Mouse (Mus musculus): ENCODE results near the gene Cdkl2.
A peak's percentile ranks its signal among the peaks of the same experiment; 100 is the strongest.

Cdkl2 gene

DNA sequence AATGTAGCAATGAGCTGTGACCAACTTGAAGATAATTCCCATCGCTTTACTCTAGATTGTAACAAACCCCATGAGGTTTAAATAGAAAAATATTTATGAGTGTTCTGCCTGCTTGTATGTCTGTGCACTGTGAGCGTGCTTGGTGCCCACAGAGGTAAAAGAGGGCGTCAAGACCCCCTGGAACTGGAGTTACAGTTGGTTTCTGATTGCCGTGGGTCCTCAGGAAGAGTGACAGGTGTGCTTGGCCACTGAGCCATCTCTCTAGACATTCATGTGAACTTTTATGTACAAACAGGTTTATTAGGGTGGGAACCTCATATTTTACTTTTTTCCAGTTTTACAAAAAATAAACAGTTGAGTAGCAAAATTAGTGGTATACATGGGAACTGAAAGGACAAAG lies at the start of gene Cdkl2:
Cdkl2 (minus strand) TSS at position 101 of the 400 bp plus-strand sequence.
- DNase-seq (ENCODE audit: low spot score in 2 of 2) = no peak

- DNase-seq (ENCODE audit: low spot score in 2 of 2) = no peak
These were observed 43.8 kb upstream of the Cdkl2 start for GRCm38 (mm10) chr5:92087469-92087868.

GRCm38 (mm10) chr5:92085821-92086550 lies 42.3 kb upstream of the Cdkl2 start:
- no peak for DNase-seq (ENCODE audit: low spot score in 2 of 2)

GRCm38 (mm10) chr5:92085246-92085645 lies 41.6 kb upstream of the Cdkl2 start:
- DNase-seq (ENCODE audit: low spot score in 2 of 2) = no peak

- DNase-seq (ENCODE audit: low spot score in 2 of 2) = peak; percentile 86 to 97
These were observed 39.8 kb upstream of the Cdkl2 start, which contains the start of gene G3bp2 for GRCm38 (mm10) chr5:92083417-92084038. Gene G3bp2 (minus strand): TSS chr5:92083719.

GRCm38 (mm10) chr5:92082821-92083401 lies 39.2 kb upstream of the Cdkl2 start:
- DNase-seq (ENCODE audit: low spot score in 2 of 2) = peak in 1 of 2 experiments; percentile 63

DNA sequence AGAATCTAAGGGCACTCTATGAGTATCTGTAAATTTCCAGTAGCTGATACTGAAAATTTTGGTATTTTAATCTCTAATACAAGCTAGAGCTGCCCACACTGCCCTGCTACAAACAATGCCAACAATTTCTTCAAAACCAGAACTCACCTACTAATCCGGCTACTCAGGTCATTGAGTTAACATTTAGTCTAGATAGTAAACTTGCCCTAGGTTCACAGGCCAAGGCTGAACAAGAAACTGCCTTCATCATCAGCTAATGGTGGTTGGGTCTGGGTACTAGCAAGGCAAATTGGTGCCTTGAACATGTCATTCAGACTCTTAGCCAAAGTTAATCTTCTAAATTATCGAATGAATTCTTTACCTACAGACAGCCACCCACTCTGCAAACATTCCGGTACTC lies 37.6 kb upstream of the Cdkl2 start:
- DNase-seq (ENCODE audit: low spot score in 2 of 2) = no peak

DNA sequence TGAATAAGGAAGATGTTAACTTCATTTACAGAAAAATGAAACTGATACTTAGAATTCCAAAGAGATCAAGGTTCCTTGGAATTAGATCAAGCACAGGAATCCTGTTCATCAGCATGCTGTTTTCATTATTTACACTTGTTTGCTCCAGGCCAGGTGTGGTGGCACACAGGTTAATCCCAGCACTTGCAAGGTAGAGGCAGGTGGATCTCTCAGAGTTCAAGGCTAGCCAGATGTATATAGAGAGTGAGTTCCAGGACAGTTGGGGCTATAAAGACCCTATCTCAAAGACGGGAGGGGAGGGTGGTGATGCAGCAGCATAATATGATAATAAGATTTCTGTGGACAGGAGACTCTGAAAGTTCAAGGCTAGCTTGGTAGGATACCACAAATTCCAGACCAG lies 36.7 kb upstream of the Cdkl2 start:
- no peak for DNase-seq (ENCODE audit: low spot score in 2 of 2)

- DNase-seq (ENCODE audit: low spot score in 2 of 2) = no peak
These were observed 35.6 kb upstream of the Cdkl2 start for GRCm38 (mm10) chr5:92079304-92079703.

DNA sequence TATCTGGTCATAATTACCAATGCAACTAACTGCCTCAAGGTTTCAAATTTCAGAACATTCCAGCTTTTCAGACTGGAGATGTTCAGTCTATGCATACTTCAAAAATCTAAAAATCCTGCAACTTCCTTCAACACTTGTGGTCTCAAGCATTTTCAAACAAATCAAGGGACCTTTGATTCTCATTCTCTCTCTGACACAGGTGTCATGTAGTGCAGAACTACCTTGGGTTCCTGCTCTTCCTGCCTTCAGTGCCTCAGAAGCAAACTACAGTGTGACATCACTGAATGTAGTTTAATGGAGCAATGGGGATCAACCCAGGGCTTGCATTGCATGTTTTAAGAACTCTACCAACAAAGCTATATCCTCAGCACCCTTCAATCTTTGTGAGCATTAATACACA lies 35.1 kb upstream of the Cdkl2 start:
- DNase-seq (ENCODE audit: low spot score in 2 of 2) = no peak

DNA sequence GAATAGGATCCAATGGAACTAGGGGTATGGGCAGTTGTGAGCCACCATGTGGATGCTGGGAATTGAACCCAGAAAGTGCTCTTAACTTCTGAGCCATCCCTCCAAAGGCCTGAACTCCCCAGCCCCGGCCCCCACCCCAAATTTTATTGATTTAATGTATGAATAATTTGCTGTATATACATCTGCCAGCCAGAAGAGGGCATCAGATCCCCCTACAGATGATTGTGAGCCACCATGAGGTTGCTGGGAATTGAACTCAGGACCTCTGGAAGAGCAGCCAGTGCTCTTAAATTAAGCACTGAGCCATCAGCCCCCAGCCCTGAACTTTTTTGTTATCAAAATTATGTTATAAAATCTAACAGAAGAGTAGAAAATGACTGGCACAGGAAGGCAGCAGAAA lies 32.6 kb upstream of the Cdkl2 start:
- DNase-seq (ENCODE audit: low spot score in 2 of 2) = no peak

DNA sequence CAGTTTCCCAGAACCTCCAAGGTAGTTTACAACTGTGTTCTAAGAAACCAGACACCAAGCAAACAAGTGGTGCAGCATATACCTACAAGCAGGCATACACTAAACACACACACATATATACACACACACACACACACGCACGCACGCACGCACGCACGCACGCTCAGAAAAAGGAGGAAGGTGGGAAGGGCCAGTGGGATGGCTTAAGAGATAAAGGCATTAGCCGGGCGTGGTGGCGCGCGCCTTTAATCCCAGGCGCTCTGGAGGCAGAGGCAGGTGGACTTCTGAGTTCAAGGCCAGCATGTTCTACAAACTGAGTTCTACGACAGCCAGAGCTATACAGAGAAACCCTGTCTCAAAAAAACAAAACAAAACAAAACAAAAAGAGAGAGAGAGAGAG lies 30.4 kb upstream of the Cdkl2 start:
- DNase-seq (ENCODE audit: low spot score in 2 of 2) = no peak

DNA sequence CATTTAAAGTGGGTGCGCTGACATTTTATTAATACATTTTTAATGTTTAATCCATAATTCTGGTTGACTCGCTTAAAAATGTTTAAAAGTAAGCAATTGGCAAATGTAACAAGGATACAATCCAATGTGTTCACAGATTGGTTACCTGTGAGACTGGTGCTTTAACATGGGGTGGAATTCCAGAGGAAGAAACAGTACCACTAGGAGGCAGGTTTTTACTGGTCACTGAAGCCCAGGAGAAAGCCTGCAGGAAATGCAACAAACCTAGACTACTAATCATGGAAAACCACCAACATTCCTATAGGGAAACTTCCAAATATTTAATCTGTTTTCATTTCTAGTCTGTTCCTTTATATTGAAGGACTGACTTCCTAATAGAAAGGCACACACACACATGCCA lies 19.5 kb upstream of the Cdkl2 start:
- DNase-seq (ENCODE audit: low spot score in 2 of 2) = no peak

DNA sequence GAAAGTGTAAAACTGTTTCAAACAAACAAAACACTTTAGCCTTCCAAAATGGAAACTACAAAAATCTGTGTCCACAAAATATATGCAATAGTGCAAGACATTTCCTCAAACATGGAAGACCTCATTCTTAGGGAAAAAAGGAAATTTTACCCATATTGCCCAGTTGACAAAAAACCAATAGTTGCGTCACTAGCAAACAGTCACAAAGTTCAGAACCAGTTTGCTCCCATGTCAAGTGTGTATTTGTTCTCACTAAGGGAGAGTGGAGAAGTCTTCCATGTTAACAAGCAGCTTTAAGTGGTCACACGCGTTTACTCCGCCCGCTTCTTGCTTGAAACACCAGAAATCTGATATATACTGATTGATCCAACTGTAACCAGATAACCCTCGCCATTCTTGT lies 9.2 kb upstream of the Cdkl2 start:
- no peak for DNase-seq (ENCODE audit: low spot score in 2 of 2)

- DNase-seq (ENCODE audit: low spot score in 2 of 2) = no peak
These were observed 6.7 kb upstream of the Cdkl2 start for GRCm38 (mm10) chr5:92050419-92050818.

DNA sequence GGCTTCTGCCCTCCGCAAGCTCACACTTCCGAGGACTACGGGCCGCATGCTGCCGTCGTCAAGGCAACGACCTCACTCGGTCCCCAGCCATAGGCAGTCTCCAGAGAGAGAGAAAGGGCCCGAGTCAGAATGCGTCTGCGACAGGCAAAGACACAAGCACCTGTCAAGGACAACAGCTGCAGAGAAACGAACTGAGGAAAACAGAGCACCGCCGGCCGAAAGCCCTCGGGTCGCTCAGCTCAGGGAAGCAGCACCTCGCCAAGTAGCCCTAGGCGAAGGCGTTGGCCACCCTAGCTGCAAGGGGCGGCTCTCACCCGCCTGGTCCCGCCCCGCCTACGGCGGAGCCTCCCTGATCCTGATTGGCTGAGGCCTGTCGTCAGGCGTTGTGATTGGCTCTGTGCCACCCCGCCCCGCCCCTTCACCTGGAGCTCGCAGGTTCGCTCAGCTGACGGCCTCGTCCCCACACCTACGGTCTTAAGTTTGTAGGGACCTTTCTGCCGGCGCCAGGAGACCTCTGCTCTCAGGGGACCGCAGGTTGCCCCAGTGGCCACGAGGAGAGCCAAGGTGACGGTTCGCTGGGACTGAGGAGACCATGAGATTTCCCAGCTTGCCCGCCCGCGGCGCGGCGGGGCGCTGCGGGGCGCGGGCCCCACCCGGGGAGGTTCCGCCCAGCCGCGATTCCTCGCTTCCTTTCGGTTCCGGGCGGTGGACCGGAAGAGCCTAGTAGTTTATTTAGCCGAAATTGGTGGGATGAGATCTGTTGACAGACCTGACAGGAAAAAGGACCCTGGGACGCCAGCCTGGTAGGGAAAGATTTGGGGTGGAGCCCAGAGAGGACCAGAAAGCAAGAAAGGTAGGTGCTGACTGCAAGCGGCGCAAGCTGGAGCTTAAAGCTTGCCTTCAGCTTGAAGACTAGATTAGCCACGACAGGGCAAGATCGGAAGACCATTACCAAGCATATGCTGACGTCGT lies 1.0 kb downstream of the Cdkl2 start:
- DNase-seq (ENCODE audit: low spot score in 2 of 2) = peak; percentile 87 to 96

GRCm38 (mm10) chr5:92019960-92020359 lies 23.7 kb downstream of the Cdkl2 start:
- DNase-seq (ENCODE audit: low spot score in 2 of 2) = no peak

- no peak for DNase-seq (ENCODE audit: low spot score in 2 of 2)
These were observed 31.9 kb downstream of the Cdkl2 start for GRCm38 (mm10) chr5:92011756-92012155.

- no peak for DNase-seq (ENCODE audit: low spot score in 2 of 2)
These were observed 33.9 kb downstream of the Cdkl2 start for GRCm38 (mm10) chr5:92009827-92010226.

DNA sequence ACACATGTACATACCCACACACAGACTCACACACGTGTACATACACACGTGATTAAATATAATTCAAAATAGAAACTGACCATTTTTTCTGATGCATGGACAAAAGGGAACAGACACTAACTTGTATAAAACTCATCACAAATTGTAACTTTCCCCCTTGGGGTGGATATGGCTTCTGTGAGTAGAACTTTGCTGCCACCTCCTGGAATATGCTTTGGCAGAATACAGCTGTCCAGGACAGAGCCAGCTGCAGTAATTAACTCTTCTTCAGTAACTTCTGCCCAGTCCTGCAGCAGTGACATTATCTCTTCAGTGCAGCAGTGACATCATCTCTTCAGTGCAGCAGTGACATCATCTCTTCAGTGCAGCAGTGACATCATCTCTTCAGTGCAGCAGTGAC lies 40.7 kb downstream of the Cdkl2 start:
- DNase-seq (ENCODE audit: low spot score in 2 of 2) = peak in 1 of 2 experiments; percentile 8

DNA sequence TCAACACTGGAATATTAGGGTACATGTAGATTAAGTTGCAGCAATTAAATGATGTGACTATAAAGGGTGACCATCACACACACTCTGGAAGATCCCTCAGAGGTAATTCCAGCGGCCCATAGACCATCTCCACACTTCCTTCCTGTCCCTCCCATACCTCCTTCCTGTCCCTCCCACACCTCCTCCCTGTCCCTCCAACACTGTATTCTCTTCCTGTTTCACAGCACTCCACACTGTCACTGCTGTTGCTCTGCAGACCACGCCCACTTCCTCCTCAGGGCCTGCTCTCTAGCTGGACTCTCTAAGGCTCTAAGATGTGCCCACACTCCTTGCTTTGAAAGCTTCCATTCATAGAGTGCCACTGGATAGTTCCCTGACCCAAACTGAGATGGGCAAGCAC lies 42.9 kb downstream of the Cdkl2 start:
- DNase-seq (ENCODE audit: low spot score in 2 of 2) = no peak

DNA sequence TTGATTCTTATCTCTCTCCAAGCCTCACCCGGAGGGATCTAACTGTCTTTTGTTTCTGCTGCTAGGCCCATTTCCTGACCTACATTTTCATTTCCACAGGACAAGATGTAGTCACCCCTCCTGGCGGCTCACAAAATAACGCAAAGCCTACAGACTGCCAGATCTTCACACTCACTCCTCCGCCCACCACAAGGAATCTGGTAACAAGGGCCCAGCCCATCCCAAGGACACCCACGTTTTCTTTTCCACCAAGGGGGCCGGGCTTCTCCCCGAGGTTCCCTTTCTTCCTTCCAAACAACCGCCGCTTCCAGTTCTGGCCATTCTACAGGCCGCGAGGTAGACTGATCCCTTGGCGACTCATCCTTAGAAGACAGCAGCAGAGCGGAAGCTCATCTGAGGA lies 49.1 kb downstream of the Cdkl2 start:
- peak; percentile 18 to 65 for DNase-seq (ENCODE audit: low spot score in 2 of 2)

Data from left cerebral cortex, adult 9 months (tissue).